Comparison of ENCODE assay signal across 9 mouse cellular contexts in genomic region chr9:20662325-20662724, GRCm38 (mm10). TPM values are rescaled to one million over a fixed set of nuclear protein-coding genes. Genes with fewer than 3 reads are reported as not detected.
DNase-seq lines count a peak whose midpoint lies in the region; ATAC-seq and TF ChIP-seq lines count a peak whose summit lies in the region.
"Had no signal": no experiment of that assay in that cellular context is flagged by ENCODE, and none has a peak within 500 bp of the region (broad histone marks: within the 10 kb centered on the region; RNA-seq: fewer than 3 reads in every experiment).

No protein-coding gene starts in this region.

- H3K4me2 ChIP-seq in heart, embryonic 12.5 days, result no peak overlapping the region
- H3K4me2 ChIP-seq in embryonic facial prominence, embryonic 14.5 days (ENCODE audit: low read depth, low read length), result no peak overlapping the region
- H3K4me2 ChIP-seq in midbrain, embryonic 11.5 days, result no peak overlapping the region
- H3K4me2 ChIP-seq: limb, embryonic 12.5 days had no signal

- WGBS in heart, embryonic 12.5 days, result 56% methylated on average over 3 of the region's 3 CpGs
- 61% methylated on average over 3 of the region's 3 CpGs for WGBS in embryonic facial prominence, embryonic 14.5 days
- 56% methylated on average over 3 of the region's 3 CpGs for WGBS in midbrain, embryonic 11.5 days

- no peak overlapping the region for H3K4me3 ChIP-seq in heart, embryonic 12.5 days
- no peak overlapping the region for H3K4me3 ChIP-seq in embryonic facial prominence, embryonic 14.5 days (ENCODE audit: low read depth, low read length)
- H3K4me3 ChIP-seq in left cerebral cortex, adult 2 months, result no peak overlapping the region
- no peak overlapping the region for H3K4me3 ChIP-seq in midbrain, embryonic 11.5 days (ENCODE audit: low read depth, low read length)
- H3K4me3 ChIP-seq: limb, embryonic 12.5 days had no signal

- no peaks in the 10 kb centered on the region for H3K27me3 ChIP-seq in heart, embryonic 12.5 days (replicated peaks)
- H3K27me3 ChIP-seq in embryonic facial prominence, embryonic 14.5 days (replicated peaks; ENCODE audit: control insufficient read depth, insufficient read depth, low read length), result no peaks in the 10 kb centered on the region
- no peaks in the 10 kb centered on the region for H3K27me3 ChIP-seq in midbrain, embryonic 11.5 days (ENCODE audit: control insufficient read depth, insufficient read depth, low read length)
- H3K27me3 ChIP-seq: limb, embryonic 12.5 days had no signal

- no peak for ATAC-seq in heart, embryonic 12.5 days (ENCODE audit: insufficient number of reproducible peaks, low FRiP score)
- no peak for ATAC-seq in embryonic facial prominence, embryonic 14.5 days (ENCODE audit: low read depth)
- ATAC-seq in hematopoietic stem cell, adult 5-6 weeks (replicated peaks in 1 of 2; ENCODE audit: insufficient read depth in 1 of 2, low FRiP score in 2 of 2, low TSS enrichment in 1 of 2, low read depth in 1 of 2, poor library complexity in 2 of 2, severe bottlenecking in 2 of 2), result peak; percentile 63 to 78; a peak in 3 of 4 replicates
- peak; percentile 54; the same call in 1 of the 2 replicates for ATAC-seq in midbrain, embryonic 11.5 days (ENCODE audit: low FRiP score)

- intact Hi-C loops in left cerebral cortex, adult 2 months (cut with DNase I), result loop anchor here (1.0 to 5.0 kb wide), 3 partner anchors 65 to 170 kb away; no protein-coding TSS in a partner anchor

- no peak overlapping the region for H3K27ac ChIP-seq in heart, embryonic 12.5 days (ENCODE audit: poor library complexity, severe bottlenecking)
- no peak overlapping the region for H3K27ac ChIP-seq in embryonic facial prominence, embryonic 14.5 days (replicated peaks; ENCODE audit: low read depth, low read length)
- H3K27ac ChIP-seq in left cerebral cortex, adult 2 months, result peak overlapping the region; percentile 95
- no peak overlapping the region; the same call in 1 of the 2 replicates for H3K27ac ChIP-seq in midbrain, embryonic 11.5 days (ENCODE audit: low read depth, low read length)
- H3K27ac ChIP-seq: limb, embryonic 12.5 days had no signal

- DNase-seq in heart, adult 18-20 months, result peak; percentile 42 to 79
- DNase-seq in T-cell, adult 2 months (ENCODE audit: low spot score), result peak; percentile 48
- peak; percentile 62 for DNase-seq in embryonic facial prominence, embryonic 14.5 days (ENCODE audit: low spot score)
- DNase-seq in left cerebral cortex, adult 2 months (ENCODE audit: extremely low spot score in 1 of 2, low spot score in 2 of 2), result peak; percentile 80 to 87
- DNase-seq in midbrain, embryonic 11.5 days (ENCODE audit: low spot score, missing footprints), result peak; percentile 93
- DNase-seq in spleen, adult 12 weeks (ENCODE audit: low spot score), result peak; percentile 23

- H3K36me3 ChIP-seq in heart, embryonic 12.5 days, result peaks cover 74% of the 10 kb centered on the region
- H3K36me3 ChIP-seq in embryonic facial prominence, embryonic 14.5 days (ENCODE audit: control insufficient read depth, insufficient read depth, low read length), result peaks cover 61% of the 10 kb centered on the region
- H3K36me3 ChIP-seq in midbrain, embryonic 11.5 days (ENCODE audit: control insufficient read depth, insufficient read depth, low read length), result peaks cover 24% of the 10 kb centered on the region

- no peaks in the 10 kb centered on the region for H3K9me3 ChIP-seq in heart, embryonic 12.5 days (replicated peaks)
- no peaks in the 10 kb centered on the region for H3K9me3 ChIP-seq in embryonic facial prominence, embryonic 14.5 days (ENCODE audit: control insufficient read depth, low read length)
- H3K9me3 ChIP-seq in midbrain, embryonic 11.5 days (ENCODE audit: control insufficient read depth, low read length), result no peaks in the 10 kb centered on the region
- H3K9me3 ChIP-seq: limb, embryonic 12.5 days had no signal

- peaks cover 18% of the 10 kb centered on the region for H3K4me1 ChIP-seq in heart, embryonic 12.5 days (replicated peaks)
- H3K4me1 ChIP-seq in embryonic facial prominence, embryonic 14.5 days (ENCODE audit: control insufficient read depth, insufficient read depth, low read length), result no peaks in the 10 kb centered on the region
- peaks cover 12% of the 10 kb centered on the region for H3K4me1 ChIP-seq in midbrain, embryonic 11.5 days (ENCODE audit: control insufficient read depth, insufficient read depth, low read length)

- TF ChIP-seq CTCF in left cerebral cortex, adult 2 months (IDR thresholded peaks at IDR 0.05), result peak; percentile 96

- no peak overlapping the region for H3K9ac ChIP-seq in heart, embryonic 12.5 days
- H3K9ac ChIP-seq in embryonic facial prominence, embryonic 14.5 days (ENCODE audit: low read depth, low read length), result no peak overlapping the region
- H3K9ac ChIP-seq in midbrain, embryonic 11.5 days (ENCODE audit: low read length), result no peak overlapping the region

RNA-seq across cellular contexts. Expression of gene Pin1, which starts 10.4 kb away (rescaled TPM):
- total RNA-seq in heart, adult 18-20 months (2021), result 10 to 100 TPM; 18.5 to 18.9 TPM
- polyA plus RNA-seq in heart, embryonic 12.5 days (2016; fragmentation: Nextera tagmentation; extraction: Ambion mirVana), result 43.4 and 44.3 TPM in 2 replicates
- polyA plus RNA-seq in embryonic facial prominence, embryonic 14.5 days (2014; fragmentation: Nextera tagmentation; extraction: Ambion mirVana), result 46.3 and 48.1 TPM in 2 replicates
- total RNA-seq in hematopoietic stem cell, adult 5-6 weeks (2017), result 8.9 and 13.4 TPM in 2 replicates
- 10 to 100 TPM; 40.0 to 41.5 TPM for total RNA-seq in left cerebral cortex, adult 2 months (2021)
- 60.8 and 64.6 TPM in 2 replicates for polyA plus RNA-seq in midbrain, embryonic 11.5 days (2014; fragmentation: Nextera tagmentation; extraction: Ambion mirVana)

RNA-seq across cellular contexts. Expression of gene Fbxl12, which starts 17.8 kb away (rescaled TPM):
- total RNA-seq in heart, adult 18-20 months (2021), result 10 to 100 TPM in 1 of 2 experiments, 1 to 10 TPM in 1; 7.6 to 11.3 TPM
- 18.7 and 19.4 TPM in 2 replicates for polyA plus RNA-seq in heart, embryonic 12.5 days (2016; fragmentation: Nextera tagmentation; extraction: Ambion mirVana)
- 11.5 and 14.3 TPM in 2 replicates for polyA plus RNA-seq in embryonic facial prominence, embryonic 14.5 days (2014; fragmentation: Nextera tagmentation; extraction: Ambion mirVana)
- total RNA-seq in hematopoietic stem cell, adult 5-6 weeks (2017), result 5.3 and 5.7 TPM in 2 replicates
- total RNA-seq in left cerebral cortex, adult 2 months (2021), result 10 to 100 TPM; 26.4 to 28.6 TPM
- 10.5 and 12.0 TPM in 2 replicates for polyA plus RNA-seq in midbrain, embryonic 11.5 days (2014; fragmentation: Nextera tagmentation; extraction: Ambion mirVana)

RNA-seq across cellular contexts. Expression of gene Ubl5, which starts 19.6 kb away (rescaled TPM):
- 100 to 1,000 TPM; 236 to 246 TPM for total RNA-seq in heart, adult 18-20 months (2021)
- polyA plus RNA-seq in heart, embryonic 12.5 days (2016; fragmentation: Nextera tagmentation; extraction: Ambion mirVana), result 362 and 384 TPM in 2 replicates
- 332 and 354 TPM in 2 replicates for polyA plus RNA-seq in embryonic facial prominence, embryonic 14.5 days (2014; fragmentation: Nextera tagmentation; extraction: Ambion mirVana)
- total RNA-seq in hematopoietic stem cell, adult 5-6 weeks (2017), result 63.3 and 185 TPM in 2 replicates
- total RNA-seq in left cerebral cortex, adult 2 months (2021), result 100 to 1,000 TPM; 289 to 312 TPM
- 459 TPM in 2 replicates for polyA plus RNA-seq in midbrain, embryonic 11.5 days (2014; fragmentation: Nextera tagmentation; extraction: Ambion mirVana)

Comparison
In these comparisons a context has a peak if more than half of its experiments do, and no peak if none do; other contexts are left out.
1. DNase-seq: peak in every context shown above with its lines; median percentile 93 in midbrain, embryonic 11.5 days; 84 in left cerebral cortex, adult 2 months; 62 in embryonic facial prominence, embryonic 14.5 days; 60 in heart, adult 18-20 months; 48 in T-cell, adult 2 months; 23 in spleen, adult 12 weeks.
2. ATAC-seq: peak in hematopoietic stem cell, adult 5-6 weeks (2 of 2) and midbrain, embryonic 11.5 days (single experiment); none in heart, embryonic 12.5 days (single experiment) and embryonic facial prominence, embryonic 14.5 days (single experiment).